Mouse (Mus musculus): Measurements from ENCODE around the gene Tnfsf12. TPM values are rescaled to one million over a fixed set of nuclear protein-coding genes. Genes with fewer than 3 reads are reported as not detected.
"Not testable (repeated sequence)": the region's sequence is repeated elsewhere in the genome, so short reads cannot be mapped to it uniquely, and the experiment has no call there.

Tnfsf12 gene
- polyA plus RNA-seq, 1 experiment from 2014 or later, result 1.7 TPM

DNA sequence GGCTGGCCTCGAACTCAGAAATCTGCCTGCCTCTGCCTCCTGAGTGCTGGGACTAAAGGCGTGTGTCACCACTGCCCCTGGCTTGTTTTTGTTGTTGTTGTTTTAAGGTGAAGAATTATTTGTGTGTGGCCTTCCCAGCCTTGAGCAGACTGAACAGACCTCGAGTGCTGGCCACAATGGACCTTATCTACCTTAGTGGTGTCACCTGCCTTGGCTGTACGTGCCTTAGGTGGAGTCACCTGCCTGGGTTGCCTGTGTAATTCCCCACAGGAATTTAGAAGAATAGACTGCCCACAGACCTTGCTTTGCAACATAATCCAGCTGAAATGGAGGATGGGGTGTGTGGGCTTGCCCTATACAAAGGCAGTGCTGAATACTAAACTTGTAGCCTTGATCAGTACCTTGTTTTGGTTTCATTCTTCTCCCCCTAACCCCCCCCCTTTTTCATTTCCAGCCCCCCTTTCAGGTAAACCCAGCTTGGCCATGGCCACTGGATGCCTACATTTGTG lies 12.3 kb upstream of the Tnfsf12 start:
- Histone ChIP-seq H3K4me2 (ENCODE audit: low read depth) (no peak overlapping the region), H3K36me3 (ENCODE audit: control insufficient read depth, insufficient read depth, low read length) (no peaks in the 10 kb centered on the region), H3K27ac (ENCODE audit: low read depth, low read length) (no peak overlapping the region), H3K27me3 (ENCODE audit: control insufficient read depth, insufficient read depth, low read length) (no peaks in the 10 kb centered on the region), H3K4me1 (ENCODE audit: control insufficient read depth, insufficient read depth, low read length) (no peaks in the 10 kb centered on the region), H3K4me3 (ENCODE audit: low read depth, low read length) (no peak overlapping the region), H3K9ac (ENCODE audit: low read length) (no peak overlapping the region), H3K9me3 (ENCODE audit: control insufficient read depth, low read length) (no peaks in the 10 kb centered on the region)
- ATAC-seq (ENCODE audit: insufficient read depth, low FRiP score, low TSS enrichment), result no peak
- DNase-seq (ENCODE audit: low spot score), result no peak
- WGBS, result 89% methylated on average over 4 of the region's 4 CpGs

DNA sequence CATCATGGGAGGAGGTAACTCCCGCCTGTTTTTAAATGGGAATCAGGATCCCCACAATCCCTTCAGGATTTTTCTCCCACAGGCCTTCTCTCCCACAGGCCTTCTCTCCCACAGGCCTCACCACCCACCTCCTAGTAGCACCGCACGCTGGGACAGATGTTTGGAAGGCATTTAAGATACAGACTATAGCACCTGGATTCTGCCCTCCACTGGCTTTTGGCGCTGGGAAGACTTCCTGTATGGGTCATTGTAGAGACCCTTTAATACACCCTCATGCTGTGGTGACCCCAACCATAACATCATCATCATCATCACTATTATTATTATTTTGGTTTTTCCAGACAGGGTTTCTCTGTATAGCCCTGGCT lies 11.8 kb upstream of the Tnfsf12 start:
- Histone ChIP-seq H3K4me3 (ENCODE audit: low read depth, low read length) (no peak overlapping the region), H3K4me2 (ENCODE audit: low read depth) (no peak overlapping the region), H3K27me3 (ENCODE audit: control insufficient read depth, insufficient read depth, low read length) (no peaks in the 10 kb centered on the region), H3K9ac (ENCODE audit: low read length) (no peak overlapping the region), H3K27ac (ENCODE audit: low read depth, low read length) (no peak overlapping the region), H3K36me3 (ENCODE audit: control insufficient read depth, insufficient read depth, low read length) (no peaks in the 10 kb centered on the region), H3K4me1 (ENCODE audit: control insufficient read depth, insufficient read depth, low read length) (no peaks in the 10 kb centered on the region), H3K9me3 (ENCODE audit: control insufficient read depth, low read length) (no peaks in the 10 kb centered on the region)
- WGBS, result 83% methylated on average over 4 of the region's 4 CpGs
- DNase-seq (ENCODE audit: low spot score) (no peak), ATAC-seq (ENCODE audit: insufficient read depth, low FRiP score, low TSS enrichment) (no peak)

DNA sequence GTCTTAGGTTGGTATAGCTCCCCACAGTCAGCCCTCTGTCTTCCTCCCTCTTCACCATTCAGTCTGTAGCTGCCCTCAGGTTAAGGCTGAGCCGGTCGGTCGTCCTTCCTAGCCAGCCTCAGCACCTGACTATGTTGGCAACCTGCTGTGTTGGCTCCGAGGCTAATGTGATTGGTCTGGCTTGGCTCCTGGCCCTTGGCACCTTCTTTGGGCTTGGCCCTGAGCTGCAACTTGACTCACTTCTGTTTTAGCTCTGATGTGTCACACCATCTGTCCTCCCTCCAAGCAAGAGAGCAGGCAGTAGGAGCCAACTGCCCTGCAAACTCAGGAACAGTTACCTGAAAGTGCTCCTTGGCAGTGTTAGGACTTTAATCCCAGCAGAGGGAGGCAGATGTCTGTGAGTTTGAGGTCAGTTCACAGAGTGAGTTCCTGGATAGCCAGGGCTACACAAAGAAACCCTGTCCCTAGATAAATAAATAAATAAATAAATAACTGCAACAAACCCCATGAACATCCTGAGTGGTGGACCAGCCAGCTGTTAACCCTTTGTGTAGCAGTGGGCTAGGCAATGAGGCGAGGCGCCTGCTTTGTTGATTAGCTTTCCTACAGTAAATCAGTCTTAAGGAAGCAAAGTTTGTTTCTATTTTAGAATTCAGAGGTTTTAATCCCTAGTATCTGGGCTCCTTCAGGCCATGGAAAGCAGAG lies 11.3 kb upstream of the Tnfsf12 start:
- Histone ChIP-seq H3K9ac (ENCODE audit: low read length) (no peak overlapping the region), H3K27ac (ENCODE audit: low read depth, low read length) (no peak overlapping the region), H3K4me2 (ENCODE audit: low read depth) (no peak overlapping the region), H3K36me3 (ENCODE audit: control insufficient read depth, insufficient read depth, low read length) (no peaks in the 10 kb centered on the region), H3K9me3 (ENCODE audit: control insufficient read depth, low read length) (no peaks in the 10 kb centered on the region), H3K4me1 (ENCODE audit: control insufficient read depth, insufficient read depth, low read length) (no peaks in the 10 kb centered on the region), H3K4me3 (ENCODE audit: low read depth, low read length) (no peak overlapping the region), H3K27me3 (ENCODE audit: control insufficient read depth, insufficient read depth, low read length) (no peaks in the 10 kb centered on the region)
- no peak for ATAC-seq (ENCODE audit: insufficient read depth, low FRiP score, low TSS enrichment)
- WGBS, result 43% methylated on average over 6 of the region's 6 CpGs
- DNase-seq (ENCODE audit: low spot score), result no peak

DNA sequence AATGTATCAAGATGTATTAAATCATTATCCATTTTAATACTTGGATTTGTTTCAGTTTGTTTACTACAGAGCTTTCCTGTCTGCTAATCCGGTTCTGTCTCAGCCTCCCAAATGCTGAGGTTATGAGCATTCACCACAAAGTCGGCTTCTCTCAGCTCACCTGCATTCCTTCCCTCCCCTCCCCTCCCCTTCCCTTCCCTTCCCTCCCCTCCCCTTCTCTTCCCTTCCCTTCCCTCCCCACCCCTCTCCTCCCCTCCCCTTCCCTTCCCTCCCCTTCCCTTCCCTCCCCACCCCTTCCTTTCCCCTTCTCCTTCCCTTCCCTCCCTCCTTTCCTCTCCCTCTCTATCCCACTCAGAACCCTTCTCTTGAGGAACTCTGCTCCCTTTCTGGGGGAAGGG lies 9.0 kb upstream of the Tnfsf12 start:
- H3K4me1 ChIP-seq (ENCODE audit: control insufficient read depth, insufficient read depth, low read length), result no peaks in the 10 kb centered on the region
- DNase-seq (ENCODE audit: low spot score) (no peak), ATAC-seq (ENCODE audit: insufficient read depth, low FRiP score, low TSS enrichment) (no peak)
- H3K4me3 ChIP-seq (ENCODE audit: low read depth, low read length), result no peak overlapping the region
- no peaks in the 10 kb centered on the region for H3K27me3 ChIP-seq (ENCODE audit: control insufficient read depth, insufficient read depth, low read length)
- no peak overlapping the region for H3K4me2 ChIP-seq (ENCODE audit: low read depth)
- WGBS, result 67% methylated on average over 2 of the region's 2 CpGs
- no peak overlapping the region for H3K27ac ChIP-seq (ENCODE audit: low read depth, low read length)
- no peaks in the 10 kb centered on the region for H3K36me3 ChIP-seq (ENCODE audit: control insufficient read depth, insufficient read depth, low read length)
- no peaks in the 10 kb centered on the region for H3K9me3 ChIP-seq (ENCODE audit: control insufficient read depth, low read length)
- H3K9ac ChIP-seq (ENCODE audit: low read length), result no peak overlapping the region

DNA sequence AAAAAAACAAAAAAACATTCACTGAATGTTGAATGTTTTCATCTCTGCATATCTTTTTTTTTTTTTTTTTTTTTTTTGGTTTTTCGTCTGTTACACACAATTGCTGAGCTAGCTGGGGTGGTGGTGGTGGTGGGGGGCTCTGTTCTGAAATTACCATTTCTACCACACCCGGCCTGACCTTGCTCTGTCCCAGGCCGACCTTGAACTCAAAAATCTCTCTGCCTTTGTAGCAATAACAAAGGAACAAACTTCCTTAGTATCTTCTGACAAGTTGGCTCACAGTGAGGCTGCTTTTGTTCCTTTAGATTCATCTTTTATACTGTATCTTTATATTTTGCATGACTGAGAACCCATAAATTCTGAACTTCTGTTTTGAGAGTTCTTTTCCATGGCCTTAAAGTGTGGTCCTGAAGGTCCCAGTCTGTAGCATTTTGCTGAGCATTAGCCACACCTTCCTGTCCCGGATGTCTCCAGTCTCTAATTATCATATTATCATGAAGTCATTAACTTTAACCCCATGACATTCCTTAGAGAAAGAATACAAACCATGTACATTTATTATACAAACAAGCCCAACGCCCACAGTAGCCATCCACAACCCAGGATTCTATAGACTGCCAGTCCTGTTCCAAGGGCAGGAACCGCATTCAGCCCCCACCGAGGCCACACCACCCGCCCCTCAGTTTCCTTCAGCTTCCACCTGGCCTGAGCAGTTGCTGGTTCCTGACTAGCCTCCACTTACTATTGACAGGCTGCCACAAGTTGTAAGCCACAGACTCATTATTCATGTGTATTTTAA lies 8.4 kb upstream of the Tnfsf12 start:
- Histone ChIP-seq H3K36me3 (ENCODE audit: control insufficient read depth, insufficient read depth, low read length) (no peaks in the 10 kb centered on the region), H3K27ac (ENCODE audit: low read depth, low read length) (no peak overlapping the region)

DNA sequence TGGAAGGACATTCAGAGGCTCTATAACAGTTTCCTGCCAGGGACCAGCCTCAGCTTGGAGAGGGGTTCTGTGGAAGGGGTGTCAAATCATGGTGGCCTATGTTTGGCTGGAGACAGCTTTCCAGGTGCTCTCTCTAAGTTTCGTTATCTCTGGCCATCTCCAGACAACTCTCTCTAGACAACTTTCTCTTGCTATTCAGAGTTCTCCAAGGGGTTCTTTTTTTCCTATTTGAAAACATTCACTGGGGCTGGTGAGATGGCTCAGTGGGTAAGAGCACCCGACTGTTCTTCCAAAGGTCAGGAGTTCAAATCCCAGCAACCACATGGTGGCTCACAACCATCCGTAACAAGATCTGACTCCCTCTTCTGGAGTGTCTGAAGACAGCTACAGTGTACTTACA lies 7.7 kb upstream of the Tnfsf12 start:
- not testable (repeated sequence) for H3K27ac ChIP-seq (ENCODE audit: low read depth, low read length); DNase-seq (ENCODE audit: low spot score); H3K36me3 ChIP-seq (ENCODE audit: control insufficient read depth, insufficient read depth, low read length); H3K4me2 ChIP-seq (ENCODE audit: low read depth); H3K4me1 ChIP-seq (ENCODE audit: control insufficient read depth, insufficient read depth, low read length); ATAC-seq (ENCODE audit: insufficient read depth, low FRiP score, low TSS enrichment); H3K4me3 ChIP-seq (ENCODE audit: low read depth, low read length); H3K9me3 ChIP-seq (ENCODE audit: control insufficient read depth, low read length); H3K27me3 ChIP-seq (ENCODE audit: control insufficient read depth, insufficient read depth, low read length); H3K9ac ChIP-seq (ENCODE audit: low read length)
- 70% methylated on average over 2 of the region's 3 CpGs for WGBS

More for the DNA sequence above, 8.4 kb upstream of the Tnfsf12 start:
- Histone ChIP-seq H3K4me2 (ENCODE audit: low read depth) (no peak overlapping the region), H3K9ac (ENCODE audit: low read length) (no peak overlapping the region), H3K4me1 (ENCODE audit: control insufficient read depth, insufficient read depth, low read length) (no peaks in the 10 kb centered on the region), H3K9me3 (ENCODE audit: control insufficient read depth, low read length) (no peaks in the 10 kb centered on the region), H3K27me3 (ENCODE audit: control insufficient read depth, insufficient read depth, low read length) (no peaks in the 10 kb centered on the region), H3K4me3 (ENCODE audit: low read depth, low read length) (no peak overlapping the region)
- WGBS, result 72% methylated on average over 8 of the region's 8 CpGs
- ATAC-seq (ENCODE audit: insufficient read depth, low FRiP score, low TSS enrichment) (no peak), DNase-seq (ENCODE audit: low spot score) (no peak)

DNA sequence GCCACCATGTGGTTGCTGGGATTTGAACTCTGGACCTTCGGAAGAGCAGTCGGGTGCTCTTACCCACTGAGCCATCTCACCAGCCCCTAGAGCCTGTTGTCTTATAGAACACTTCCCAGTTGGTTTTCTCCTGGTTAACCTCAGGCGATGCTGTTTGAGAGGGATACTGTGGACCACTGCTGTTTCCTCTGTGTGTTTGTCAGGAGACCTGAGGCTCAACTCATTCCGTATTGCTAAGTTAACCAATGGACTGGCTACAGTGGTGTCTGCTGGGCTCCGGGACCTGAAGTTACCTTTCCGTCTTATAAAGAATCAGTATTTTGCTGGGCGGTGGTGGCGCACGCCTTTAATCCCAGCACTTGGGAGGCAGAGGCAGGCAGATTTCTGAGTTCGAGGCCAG lies 7.2 kb upstream of the Tnfsf12 start:
- H3K4me1 ChIP-seq (ENCODE audit: control insufficient read depth, insufficient read depth, low read length); H3K4me2 ChIP-seq (ENCODE audit: low read depth); H3K27me3 ChIP-seq (ENCODE audit: control insufficient read depth, insufficient read depth, low read length); ATAC-seq (ENCODE audit: insufficient read depth, low FRiP score, low TSS enrichment); H3K9ac ChIP-seq (ENCODE audit: low read length); H3K9me3 ChIP-seq (ENCODE audit: control insufficient read depth, low read length); DNase-seq (ENCODE audit: low spot score); H3K4me3 ChIP-seq (ENCODE audit: low read depth, low read length); H3K27ac ChIP-seq (ENCODE audit: low read depth, low read length); H3K36me3 ChIP-seq (ENCODE audit: control insufficient read depth, insufficient read depth, low read length): not testable (repeated sequence)
- WGBS, result 94% methylated on average over 10 of the region's 10 CpGs

DNA sequence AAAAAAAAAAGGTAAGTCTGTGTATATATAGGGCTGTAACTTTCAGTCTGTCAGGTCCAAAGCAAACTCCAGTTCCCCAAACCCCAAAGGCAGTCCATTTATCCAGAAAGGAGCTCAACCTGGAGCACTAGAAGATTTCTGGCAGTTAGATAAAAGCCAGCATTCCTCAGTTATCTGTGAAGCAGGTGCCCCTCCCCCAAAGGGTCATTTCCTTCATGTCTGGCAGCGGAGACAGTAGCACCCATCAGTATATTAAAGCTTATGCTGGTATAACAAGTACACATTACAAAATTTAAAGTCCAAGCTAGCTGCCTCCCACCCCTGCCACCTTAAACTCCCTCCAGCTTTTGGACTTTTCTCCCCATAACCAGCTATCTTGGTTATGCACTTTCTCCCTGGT lies 3.9 kb upstream of the Tnfsf12 start:
- Histone ChIP-seq H3K9ac (ENCODE audit: low read length) (no peak overlapping the region), H3K4me3 (ENCODE audit: low read depth, low read length) (no peak overlapping the region), H3K27me3 (ENCODE audit: control insufficient read depth, insufficient read depth, low read length) (0 out of 2 replicates have a peak, but pooled peaks cover 3% of the 10 kb centered on the region), H3K27ac (ENCODE audit: low read depth, low read length) (no peak overlapping the region), H3K36me3 (ENCODE audit: control insufficient read depth, insufficient read depth, low read length) (no peaks in the 10 kb centered on the region), H3K9me3 (ENCODE audit: control insufficient read depth, low read length) (no peaks in the 10 kb centered on the region), H3K4me2 (ENCODE audit: low read depth) (no peak overlapping the region), H3K4me1 (ENCODE audit: control insufficient read depth, insufficient read depth, low read length) (peaks cover 9% of the 10 kb centered on the region; the same call in 1 of the 2 replicates)
- DNase-seq (ENCODE audit: low spot score) (no peak), ATAC-seq (ENCODE audit: insufficient read depth, low FRiP score, low TSS enrichment) (no peak)
- WGBS, result 54% methylated on average over 1 of the region's 1 CpGs

DNA sequence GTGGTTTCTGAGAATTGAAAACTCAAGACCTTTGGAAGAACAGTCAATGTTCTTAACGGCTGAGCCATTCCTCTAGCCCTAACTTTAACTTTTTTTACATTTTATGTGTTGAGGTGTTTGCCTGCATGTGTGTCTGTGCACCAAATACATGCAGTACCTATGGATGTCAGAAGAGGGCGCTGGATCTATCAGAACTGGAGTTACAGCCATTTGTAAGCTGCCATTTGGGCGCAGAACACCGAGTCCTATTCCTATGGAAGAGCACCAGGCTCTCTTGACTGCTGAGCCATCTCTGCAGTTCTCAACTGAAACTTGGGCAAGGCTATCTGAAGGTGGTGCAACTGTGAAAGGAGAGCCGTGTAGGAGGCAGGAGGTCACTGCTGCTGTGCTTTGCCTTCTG lies 2.9 kb upstream of the Tnfsf12 start:
- Histone ChIP-seq H3K9ac (ENCODE audit: low read length) (no peak overlapping the region), H3K4me2 (ENCODE audit: low read depth) (no peak overlapping the region), H3K9me3 (ENCODE audit: control insufficient read depth, low read length) (no peaks in the 10 kb centered on the region), H3K36me3 (ENCODE audit: control insufficient read depth, insufficient read depth, low read length) (no peaks in the 10 kb centered on the region), H3K27me3 (ENCODE audit: control insufficient read depth, insufficient read depth, low read length) (0 out of 2 replicates have a peak, but pooled peaks cover 3% of the 10 kb centered on the region), H3K27ac (ENCODE audit: low read depth, low read length) (no peak overlapping the region), H3K4me3 (ENCODE audit: low read depth, low read length) (no peak overlapping the region), H3K4me1 (ENCODE audit: control insufficient read depth, insufficient read depth, low read length) (peaks cover 9% of the 10 kb centered on the region; the same call in 1 of the 2 replicates)
- ATAC-seq (ENCODE audit: insufficient read depth, low FRiP score, low TSS enrichment), result no peak
- no peak for DNase-seq (ENCODE audit: low spot score)
- 70% methylated on average over 5 of the region's 5 CpGs for WGBS

All from neural tube, embryonic 11.5 days (tissue).